Mouse (Mus musculus) hindbrain, embryonic 16.5 days (tissue): ENCODE results near the gene Fubp3. TPM values are rescaled to one million over a fixed set of nuclear protein-coding genes. Genes with fewer than 3 reads are reported as not detected.

Source experiments
- ATAC-seq: fragments of 200-750 bp; cut with Nextera tagmentation; 2 replicates; pipeline ENCODE4 v1.8.0; 2017; ENCODE audit warnings: moderate TSS enrichment, moderate library complexity
- H3K27ac ChIP-seq: fragments of 300-500 bp; sonication (generic); 2 replicates; pipeline ENCODE4 v1.5.1; 2014; ENCODE audit warnings: low read depth, mild to moderate bottlenecking, control low read depth, low read length, moderate library complexity
- H3K27me3 ChIP-seq: fragments of 300-500 bp; sonication (generic); replicated peaks from 2 replicates; pipeline ENCODE4 v1.6.1; 2014; ENCODE audit warnings: low read length; ENCODE audit not compliant: control insufficient read depth, insufficient read depth
- H3K36me3 ChIP-seq: fragments of 300-500 bp; sonication (generic); 2 replicates; pipeline ENCODE4 v1.6.1; 2014; ENCODE audit warnings: mild to moderate bottlenecking, low read length, moderate library complexity, mixed read lengths; ENCODE audit not compliant: control insufficient read depth, insufficient read depth
- H3K4me1 ChIP-seq: fragments of 300-500 bp; sonication (generic); 2 replicates; pipeline ENCODE4 v1.6.1; 2014; ENCODE audit warnings: low read depth, low read length; ENCODE audit not compliant: control insufficient read depth, insufficient read depth
- H3K4me2 ChIP-seq: fragments of 300-500 bp; sonication (generic); 2 replicates; pipeline ENCODE4 v1.6.1; 2014; ENCODE audit warnings: mild to moderate bottlenecking, low read length, control low read depth, moderate library complexity
- H3K4me3 ChIP-seq: fragments of 300-500 bp; sonication (generic); 2 replicates; pipeline ENCODE4 v1.5.1; 2014; ENCODE audit warnings: mild to moderate bottlenecking, low read length, control low read depth, moderate library complexity
- H3K9ac ChIP-seq: fragments of 300-500 bp; sonication (generic); 2 replicates; pipeline ENCODE4 v1.6.1; 2014; ENCODE audit warnings: low read depth, mild to moderate bottlenecking, control low read depth, low read length, moderate library complexity
- H3K9me3 ChIP-seq: fragments of 300-500 bp; sonication (generic); 2 replicates; pipeline ENCODE4 v1.6.1; 2014; ENCODE audit warnings: mild to moderate bottlenecking, low read length, moderate library complexity; ENCODE audit not compliant: control insufficient read depth
- WGBS: fragments of 180-500 bp; shearing (Covaris S2); extraction: QIAGEN DNeasy Blood & Tissue Kit; methylation state at CpG from one replicate; pipeline ENCODE4 v1.1.7; 2014; 5-methylcytosine and 5-hydroxymethylcytosine counted together
- polyA plus RNA-seq: library from polyadenylated mRNA; unstranded; fragments of >200 nt; fragmentation: Nextera tagmentation; extraction: Ambion mirVana; gene quantifications from 2 replicates; pipeline ENCODE4 v1.2.1, GENCODE M21; 2015

Fubp3 gene
- polyA plus RNA-seq, 1 experiment from 2014 or later: 44.2 TPM

DNA sequence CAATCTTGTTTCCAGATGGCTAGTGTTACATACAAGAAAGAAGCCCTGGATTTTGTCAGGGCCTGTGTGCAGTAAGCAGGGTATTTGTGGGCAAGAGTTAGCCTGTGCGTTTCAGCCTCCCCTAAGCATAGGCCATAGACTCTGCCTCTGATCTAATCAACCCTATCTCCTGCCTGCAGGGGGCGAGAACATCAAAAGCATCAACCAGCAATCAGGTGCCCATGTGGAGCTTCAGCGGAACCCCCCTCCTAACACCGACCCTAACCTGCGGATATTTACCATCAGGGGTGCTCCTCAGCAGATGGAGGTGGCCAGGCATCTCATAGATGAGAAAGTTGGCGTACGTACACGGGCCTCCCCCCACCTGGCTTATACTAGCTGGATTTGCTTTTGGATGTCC, 38.9 kb downstream of the Fubp3 start:
- Histone ChIP-seq H3K9me3 (no peaks in the 10 kb centered on the region), H3K27me3 (peaks cover 6% of the 10 kb centered on the region), H3K4me2 (no peak overlapping the region), H3K9ac (no peak overlapping the region), H3K4me1 (peaks cover 2% of the 10 kb centered on the region; the same call in 1 of the 2 replicates), H3K4me3 (no peak overlapping the region), H3K27ac (no peak overlapping the region), H3K36me3 (peaks cover 57% of the 10 kb centered on the region)
- ATAC-seq: no peak
- WGBS: 81% methylated on average over 8 of the region's 8 CpGs

- Histone ChIP-seq H3K9ac (no peak overlapping the region), H3K9me3 (no peaks in the 10 kb centered on the region), H3K27me3 (peaks cover 6% of the 10 kb centered on the region), H3K4me3 (no peak overlapping the region), H3K4me2 (no peak overlapping the region), H3K4me1 (peaks cover 2% of the 10 kb centered on the region; the same call in 1 of the 2 replicates), H3K36me3 (peaks cover 51% of the 10 kb centered on the region), H3K27ac (no peak overlapping the region)
- ATAC-seq: no peak
- 91% methylated on average over 6 of the region's 6 CpGs for WGBS
Observed at GRCm38 (mm10) chr2:31612627-31613026, 40.2 kb downstream of the Fubp3 start.

- Histone ChIP-seq H3K4me1 (peaks cover 2% of the 10 kb centered on the region; the same call in 1 of the 2 replicates), H3K4me3 (no peak overlapping the region), H3K27ac (no peak overlapping the region), H3K36me3 (peaks cover 48% of the 10 kb centered on the region), H3K27me3 (peaks cover 3% of the 10 kb centered on the region; the same call in 1 of the 2 replicates), H3K9me3 (no peaks in the 10 kb centered on the region), H3K9ac (no peak overlapping the region), H3K4me2 (no peak overlapping the region)
- no peak for ATAC-seq
- WGBS: 92% methylated on average over 7 of the region's 7 CpGs
Observed at GRCm38 (mm10) chr2:31613781-31614180, 41.3 kb downstream of the Fubp3 start.

- WGBS: 51% methylated on average over 14 of the region's 14 CpGs
- no peaks in the 10 kb centered on the region for H3K9me3 ChIP-seq
- H3K27ac ChIP-seq: no peak overlapping the region
- H3K36me3 ChIP-seq: peaks cover 20% of the 10 kb centered on the region
- no peak overlapping the region for H3K4me2 ChIP-seq
- no peak overlapping the region for H3K4me3 ChIP-seq
- no peak overlapping the region for H3K9ac ChIP-seq
- peak; percentile 64 for ATAC-seq
- no peaks in the 10 kb centered on the region; the same call in 1 of the 2 replicates for H3K27me3 ChIP-seq
- no peaks in the 10 kb centered on the region for H3K4me1 ChIP-seq
Observed at GRCm38 (mm10) chr2:31618484-31619161, 46.2 kb downstream of the Fubp3 start.

GRCm38 (mm10) chr2:31619208-31619607, 46.8 kb downstream of the Fubp3 start:
- no peaks in the 10 kb centered on the region for H3K9me3 ChIP-seq
- no peak overlapping the region for H3K4me2 ChIP-seq
- no peak for ATAC-seq
- H3K27me3 ChIP-seq: no peaks in the 10 kb centered on the region; the same call in 1 of the 2 replicates
- no peaks in the 10 kb centered on the region for H3K4me1 ChIP-seq
- peaks cover 17% of the 10 kb centered on the region for H3K36me3 ChIP-seq
- WGBS: 80% methylated on average over 6 of the region's 6 CpGs
- H3K4me3 ChIP-seq: no peak overlapping the region
- no peak overlapping the region for H3K9ac ChIP-seq
- H3K27ac ChIP-seq: no peak overlapping the region

DNA sequence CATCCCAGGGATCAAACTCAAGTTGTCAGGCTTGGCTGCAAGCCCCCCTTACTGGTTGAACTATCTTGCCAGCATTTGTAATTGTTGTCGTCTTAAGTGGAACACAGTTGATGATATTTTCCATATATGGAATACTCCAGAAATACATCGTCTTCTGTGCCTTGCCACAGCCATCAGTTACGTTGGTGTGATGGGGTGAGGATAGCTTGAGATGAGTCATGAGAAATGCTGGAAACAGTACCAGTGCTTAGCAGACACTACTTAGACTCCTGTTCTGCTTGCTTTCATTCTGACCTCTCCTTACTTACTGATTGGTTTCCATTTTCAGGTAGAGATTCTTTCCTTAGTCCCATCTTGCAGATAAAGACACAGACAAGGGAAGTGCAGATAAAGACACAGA, 61.1 kb downstream of the Fubp3 start:
- Histone ChIP-seq H3K27me3 (peaks cover 64% of the 10 kb centered on the region), H3K9ac (no peak overlapping the region)
- WGBS: 68% methylated on average over 3 of the region's 3 CpGs

DNA sequence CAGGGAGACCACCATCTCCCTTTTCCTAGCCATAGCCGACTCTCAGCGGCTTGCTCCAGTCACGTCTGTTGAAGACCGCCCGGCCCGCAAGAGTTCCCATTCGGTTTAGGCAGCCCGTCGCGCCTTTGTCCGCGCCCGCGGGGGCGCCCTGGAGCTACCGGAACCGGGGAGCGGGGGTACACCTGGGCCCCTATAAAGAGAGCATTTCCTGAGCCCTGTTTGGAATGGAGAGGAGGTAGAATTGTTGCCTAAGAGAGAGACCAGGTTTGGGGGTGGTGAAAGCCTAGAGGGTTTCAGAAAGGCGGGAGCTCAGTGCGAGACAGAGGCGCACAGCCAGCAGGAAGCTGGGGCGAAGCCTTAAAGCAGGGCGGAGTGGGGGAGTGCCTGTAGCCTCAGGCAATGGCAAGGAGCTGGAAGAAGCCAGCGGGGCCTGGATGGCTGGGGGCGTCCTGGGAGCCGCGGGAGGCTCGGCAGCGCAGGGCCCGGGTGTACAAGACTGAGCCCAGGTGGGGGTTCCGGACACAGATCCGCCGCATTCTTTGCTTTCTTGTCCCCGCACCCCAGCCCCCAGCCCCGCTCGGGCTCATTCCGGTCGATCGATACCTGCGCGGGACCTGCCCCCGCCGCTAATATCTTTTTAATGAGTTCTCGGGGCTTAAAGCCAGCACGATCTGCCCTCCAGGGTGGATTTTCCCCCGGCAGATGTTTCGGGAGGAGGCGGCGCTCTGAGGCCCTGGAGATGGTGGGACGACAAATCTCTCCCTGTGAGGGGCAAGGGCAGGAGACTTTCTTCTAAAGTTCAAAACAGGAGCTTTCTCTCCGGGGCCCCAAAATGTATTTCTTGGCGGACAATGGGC, 63.1 kb downstream of the Fubp3 start:
- Histone ChIP-seq H3K9me3 (no peaks in the 10 kb centered on the region), H3K27ac (no peak overlapping the region), H3K4me2 (peak overlapping the region; percentile 49), H3K4me3 (peak overlapping the region; percentile 25), H3K36me3 (no peaks in the 10 kb centered on the region), H3K9ac (no peak overlapping the region), H3K27me3 (peaks cover 78% of the 10 kb centered on the region), H3K4me1 (peaks cover 32% of the 10 kb centered on the region)
- WGBS: under 1% methylated on average over 49 of the region's 52 CpGs
- no peak for ATAC-seq

More for the DNA sequence above, 61.1 kb downstream of the Fubp3 start:
- no peak overlapping the region for H3K27ac ChIP-seq
- H3K36me3 ChIP-seq: no peaks in the 10 kb centered on the region
- H3K4me3 ChIP-seq: no peak overlapping the region
- no peaks in the 10 kb centered on the region for H3K9me3 ChIP-seq
- H3K4me1 ChIP-seq: peaks cover 28% of the 10 kb centered on the region
- ATAC-seq: no peak
- no peak overlapping the region for H3K4me2 ChIP-seq

DNA sequence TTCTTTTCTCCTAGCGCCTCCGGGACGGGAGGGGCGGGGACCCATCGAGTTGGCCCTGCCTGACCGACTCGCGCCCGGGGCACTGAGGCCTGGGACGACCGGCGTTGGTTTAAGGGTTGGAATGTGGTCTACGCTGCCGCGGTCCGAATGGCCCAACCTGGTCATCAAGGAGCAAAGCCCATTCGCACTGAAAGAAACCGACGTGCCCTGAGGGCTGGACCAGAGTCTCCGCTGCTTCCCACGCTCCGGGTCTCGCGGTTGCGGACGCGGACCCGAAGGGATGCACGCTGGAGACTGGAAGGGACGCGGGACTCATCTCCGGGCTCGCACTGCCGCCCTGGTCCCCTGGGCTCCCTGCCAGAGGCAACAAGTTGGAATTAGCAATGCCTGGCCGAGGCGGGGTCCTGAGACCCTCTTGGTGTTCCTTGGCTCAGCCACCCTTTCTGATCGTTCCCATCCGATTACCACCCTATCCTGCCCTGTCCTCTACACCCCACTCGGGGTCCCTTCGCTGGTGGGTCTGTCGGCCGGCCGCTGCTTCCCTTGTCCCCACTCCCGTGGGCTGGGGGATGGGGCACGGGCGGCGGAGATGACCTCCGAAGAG, 63.8 kb downstream of the Fubp3 start:
- ATAC-seq: 0 out of 2 replicates have a peak, but pooled peaks have one; percentile 28

GRCm38 (mm10) chr2:31636742-31637141, 64.3 kb downstream of the Fubp3 start:
- Histone ChIP-seq H3K36me3 (no peaks in the 10 kb centered on the region), H3K4me3 (peak overlapping the region; percentile 25), H3K4me1 (peaks cover 36% of the 10 kb centered on the region), H3K4me2 (peak overlapping the region; percentile 49), H3K9ac (no peak overlapping the region), H3K27ac (no peak overlapping the region), H3K27me3 (peaks cover 70% of the 10 kb centered on the region), H3K9me3 (no peaks in the 10 kb centered on the region)
- under 1% methylated on average over 34 of the region's 35 CpGs for WGBS
- ATAC-seq: peak; percentile 68

More for the DNA sequence above, 63.8 kb downstream of the Fubp3 start:
- Histone ChIP-seq H3K27me3 (peaks cover 74% of the 10 kb centered on the region), H3K36me3 (no peaks in the 10 kb centered on the region), H3K9ac (no peak overlapping the region), H3K4me3 (peak overlapping the region; percentile 25), H3K4me1 (peaks cover 35% of the 10 kb centered on the region), H3K27ac (no peak overlapping the region), H3K4me2 (peak overlapping the region; percentile 49), H3K9me3 (no peaks in the 10 kb centered on the region)
- WGBS: 0% methylated on average over 42 of the region's 48 CpGs
